Mouse (Mus musculus): ENCODE results near the gene Isy1. TPM values are rescaled to one million over a fixed set of nuclear protein-coding genes. Genes with fewer than 3 reads are reported as not detected.

Gene Isy1
- polyA plus RNA-seq, 1 experiment from 2014 or later, result 34.4 TPM

- ATAC-seq, result no peak
Measured at GRCm38 (mm10) chr6:87796251-87796880, 42.2 kb downstream of the Isy1 start.

GRCm38 (mm10) chr6:87795385-87796150, 43.0 kb downstream of the Isy1 start:
- WGBS, result 52% methylated on average over 6 of the region's 6 CpGs
- H3K27ac ChIP-seq, result no peak overlapping the region
- no peak for ATAC-seq
- no peaks in the 10 kb centered on the region for H3K27me3 ChIP-seq
- no peak overlapping the region for H3K4me3 ChIP-seq (replicated peaks)
- no peaks in the 10 kb centered on the region for H3K4me1 ChIP-seq (replicated peaks)
- no peak overlapping the region for H3K4me2 ChIP-seq (replicated peaks)
- no peak overlapping the region for H3K9ac ChIP-seq (replicated peaks)
- H3K9me3 ChIP-seq, result no peaks in the 10 kb centered on the region
- peaks cover 31% of the 10 kb centered on the region for H3K36me3 ChIP-seq

More at GRCm38 (mm10) chr6:87796251-87796880, 42.2 kb downstream of the Isy1 start:
- no peaks in the 10 kb centered on the region for H3K9me3 ChIP-seq
- H3K36me3 ChIP-seq, result peaks cover 23% of the 10 kb centered on the region
- no peak overlapping the region for H3K9ac ChIP-seq (replicated peaks)
- WGBS, result 92% methylated on average over 6 of the region's 6 CpGs
- no peaks in the 10 kb centered on the region for H3K4me1 ChIP-seq (replicated peaks)
- no peak overlapping the region for H3K4me3 ChIP-seq (replicated peaks)
- no peaks in the 10 kb centered on the region for H3K27me3 ChIP-seq
- H3K27ac ChIP-seq, result no peak overlapping the region
- H3K4me2 ChIP-seq (replicated peaks), result no peak overlapping the region

- peaks cover 31% of the 10 kb centered on the region for H3K36me3 ChIP-seq
- H3K27ac ChIP-seq, result no peak overlapping the region
- no peak overlapping the region for H3K4me2 ChIP-seq (replicated peaks)
- no peak for ATAC-seq
- H3K9me3 ChIP-seq, result no peaks in the 10 kb centered on the region
- H3K9ac ChIP-seq (replicated peaks), result no peak overlapping the region
- H3K27me3 ChIP-seq, result no peaks in the 10 kb centered on the region
- WGBS, result 96% methylated on average over 10 of the region's 10 CpGs
- H3K4me1 ChIP-seq (replicated peaks), result peaks cover 10% of the 10 kb centered on the region
- H3K4me3 ChIP-seq (replicated peaks), result no peak overlapping the region
Measured at GRCm38 (mm10) chr6:87793821-87794510, 44.6 kb downstream of the Isy1 start.

DNA sequence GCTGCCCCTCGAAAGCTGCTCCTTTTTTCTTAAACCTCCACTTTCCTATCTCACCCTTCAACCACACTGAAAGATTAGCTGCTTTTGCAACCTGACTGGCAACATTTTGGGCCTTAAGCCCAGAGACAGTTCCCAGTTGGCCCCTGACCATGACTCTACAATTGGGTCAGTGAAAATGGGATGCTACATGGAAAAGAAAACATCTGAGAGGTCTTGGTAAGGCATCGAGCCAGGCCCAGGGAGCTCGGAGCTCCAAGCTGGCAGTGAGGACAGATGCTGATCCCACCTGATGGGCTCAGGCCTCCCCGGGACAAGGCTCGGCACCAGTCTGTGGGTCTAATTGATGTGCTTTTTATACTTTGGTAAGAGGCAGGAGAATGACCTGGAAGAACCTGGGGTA, 46.8 kb downstream of the Isy1 start:
- H3K4me2 ChIP-seq (replicated peaks), result no peak overlapping the region
- no peaks in the 10 kb centered on the region for H3K27me3 ChIP-seq
- 96% methylated on average over 5 of the region's 5 CpGs for WGBS
- H3K4me3 ChIP-seq (replicated peaks), result no peak overlapping the region
- no peak overlapping the region for H3K27ac ChIP-seq
- H3K9me3 ChIP-seq, result no peaks in the 10 kb centered on the region
- peaks cover 13% of the 10 kb centered on the region for H3K4me1 ChIP-seq (replicated peaks)
- no peak for ATAC-seq
- H3K9ac ChIP-seq (replicated peaks), result no peak overlapping the region
- H3K36me3 ChIP-seq, result peaks cover 31% of the 10 kb centered on the region

- H3K4me1 ChIP-seq (replicated peaks), result peaks cover 13% of the 10 kb centered on the region
- ATAC-seq, result no peak
- no peaks in the 10 kb centered on the region for H3K9me3 ChIP-seq
- H3K27me3 ChIP-seq, result no peaks in the 10 kb centered on the region
- no peak overlapping the region for H3K4me2 ChIP-seq (replicated peaks)
- H3K27ac ChIP-seq, result no peak overlapping the region
- no peak overlapping the region for H3K9ac ChIP-seq (replicated peaks)
- WGBS, result 81% methylated on average over 7 of the region's 7 CpGs
- peaks cover 31% of the 10 kb centered on the region for H3K36me3 ChIP-seq
- H3K4me3 ChIP-seq (replicated peaks), result no peak overlapping the region
Measured at GRCm38 (mm10) chr6:87790779-87791480, 47.7 kb downstream of the Isy1 start.

DNA sequence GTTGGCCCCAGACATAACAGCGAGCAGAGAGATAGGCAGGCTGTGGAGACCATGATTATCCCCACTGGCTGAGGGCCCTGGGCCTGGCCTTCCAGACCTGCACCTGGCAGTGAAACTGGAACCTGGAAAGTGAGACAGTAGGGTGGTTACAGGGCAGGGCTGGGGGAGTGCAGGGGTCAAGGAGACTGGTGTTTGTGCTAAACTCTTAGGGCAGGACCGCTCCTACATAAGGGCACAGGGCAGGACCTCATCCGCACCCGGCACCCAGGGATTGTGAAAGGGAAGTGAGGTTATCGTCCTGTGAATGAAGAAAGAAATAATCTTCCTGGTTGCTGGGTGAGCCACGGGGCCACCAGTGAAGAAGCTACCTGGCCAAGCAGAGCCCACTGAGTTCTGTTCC, 48.8 kb downstream of the Isy1 start:
- H3K9ac ChIP-seq (replicated peaks), result 0 out of 2 replicates have a peak overlapping the region, but pooled peaks have one; percentile 19
- ATAC-seq, result no peak
- H3K4me3 ChIP-seq (replicated peaks), result no peak overlapping the region
- peaks cover 31% of the 10 kb centered on the region for H3K36me3 ChIP-seq
- no peaks in the 10 kb centered on the region for H3K9me3 ChIP-seq
- H3K27me3 ChIP-seq, result no peaks in the 10 kb centered on the region
- no peak overlapping the region for H3K4me2 ChIP-seq (replicated peaks)
- H3K4me1 ChIP-seq (replicated peaks), result peaks cover 13% of the 10 kb centered on the region
- peak overlapping the region; percentile 68 for H3K27ac ChIP-seq
- whole genome bisulfite sequencing, result 93% methylated on average over 6 of the region's 6 CpGs

- H3K4me3 ChIP-seq (replicated peaks), result no peak overlapping the region
- no peaks in the 10 kb centered on the region for H3K9me3 ChIP-seq
- peaks cover 13% of the 10 kb centered on the region for H3K4me1 ChIP-seq (replicated peaks)
- H3K27me3 ChIP-seq, result no peaks in the 10 kb centered on the region
- peak overlapping the region; percentile 68 for H3K27ac ChIP-seq
- no peak overlapping the region for H3K4me2 ChIP-seq (replicated peaks)
- ATAC-seq, result peak; percentile 57
- 46% methylated on average over 5 of the region's 5 CpGs for WGBS
- H3K9ac ChIP-seq (replicated peaks), result 0 out of 2 replicates have a peak overlapping the region, but pooled peaks have one; percentile 19
- peaks cover 24% of the 10 kb centered on the region for H3K36me3 ChIP-seq
Measured at GRCm38 (mm10) chr6:87788896-87789587, 49.6 kb downstream of the Isy1 start.

DNA sequence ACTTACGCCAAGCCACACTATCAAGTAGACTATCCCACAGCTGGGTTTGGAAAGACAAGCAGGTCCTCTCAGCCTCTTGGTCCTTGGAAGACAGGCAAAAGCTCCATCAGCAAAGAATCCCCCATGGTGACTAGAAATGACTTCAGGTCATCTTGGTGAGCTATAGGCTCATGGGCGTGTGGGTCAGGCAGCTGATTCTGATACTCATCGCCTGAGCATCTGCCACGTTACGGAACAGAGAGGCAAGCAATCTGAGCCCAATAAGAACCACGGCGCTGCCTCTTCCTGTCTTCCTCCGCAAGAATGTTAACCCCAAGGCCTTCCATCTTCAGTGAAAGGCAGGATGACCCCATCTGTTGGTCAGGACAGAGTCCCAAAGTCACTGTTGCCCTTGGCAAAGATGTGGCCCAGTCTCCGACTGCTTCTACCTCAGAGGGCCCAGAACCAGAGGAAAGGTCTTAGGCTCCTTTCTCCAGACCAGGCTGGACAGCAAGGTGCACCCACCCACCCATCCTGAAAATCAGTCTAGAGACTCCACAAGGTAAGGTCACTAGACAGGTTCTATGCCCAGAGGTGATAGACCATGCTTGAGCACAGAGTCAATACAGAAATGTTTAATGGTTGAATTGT, 50.2 kb downstream of the Isy1 start:
- peaks cover 13% of the 10 kb centered on the region for H3K4me1 ChIP-seq (replicated peaks)
- WGBS, result 91% methylated on average over 9 of the region's 9 CpGs

DNA sequence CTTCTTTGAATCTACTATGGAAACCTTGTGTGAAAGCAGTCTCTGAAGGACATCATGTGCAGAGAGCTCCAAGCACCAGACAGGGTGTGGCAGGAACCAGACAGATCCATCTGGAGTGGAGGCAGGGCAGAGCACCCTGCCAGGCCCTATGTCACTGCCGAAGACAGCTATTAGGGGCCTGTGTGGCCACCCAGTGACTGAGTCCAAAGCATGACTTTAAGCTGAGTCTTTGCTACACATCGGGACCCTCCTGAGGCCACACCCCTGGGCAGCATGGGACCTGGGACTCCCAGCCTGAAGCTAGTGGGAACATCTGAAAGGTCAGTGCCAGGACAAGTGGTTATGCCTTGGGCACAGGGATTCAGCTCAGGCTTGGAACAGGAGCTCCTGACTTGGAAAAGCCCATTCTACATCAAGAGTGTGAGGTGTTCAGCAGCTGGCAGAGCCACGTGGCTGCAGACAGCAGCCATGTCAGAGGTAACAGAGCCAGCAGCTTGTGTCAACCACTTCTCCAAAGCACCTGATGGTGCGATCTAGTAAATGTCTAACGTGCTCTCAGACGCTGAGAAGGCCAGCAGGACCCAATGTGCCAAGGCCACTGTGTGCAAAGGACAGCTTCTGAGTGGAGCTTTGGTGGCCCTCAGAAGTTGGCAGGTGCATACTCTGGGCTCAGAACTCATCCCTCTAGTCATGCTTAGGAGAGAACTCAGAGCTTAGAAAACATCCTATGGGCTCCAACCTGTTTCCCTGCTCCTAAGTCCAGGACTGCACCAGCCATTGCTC, 51.3 kb downstream of the Isy1 start:
- 88% methylated on average over 6 of the region's 6 CpGs for WGBS
- H3K9me3 ChIP-seq, result no peaks in the 10 kb centered on the region
- H3K27me3 ChIP-seq, result no peaks in the 10 kb centered on the region

More for the DNA sequence above, 50.2 kb downstream of the Isy1 start:
- Histone ChIP-seq H3K9me3 (no peaks in the 10 kb centered on the region), H3K27me3 (no peaks in the 10 kb centered on the region), H3K4me2 (replicated peaks) (no peak overlapping the region), H3K36me3 (peaks cover 24% of the 10 kb centered on the region), H3K27ac (no peak overlapping the region), H3K9ac (replicated peaks) (no peak overlapping the region), H3K4me3 (replicated peaks) (no peak overlapping the region)
- no peak for ATAC-seq

GRCm38 (mm10) chr6:87786621-87787020, 52.0 kb downstream of the Isy1 start:
- 85% methylated on average over 5 of the region's 5 CpGs for WGBS
- no peaks in the 10 kb centered on the region for H3K9me3 ChIP-seq
- no peak overlapping the region for H3K4me3 ChIP-seq (replicated peaks)
- no peaks in the 10 kb centered on the region for H3K27me3 ChIP-seq
- H3K27ac ChIP-seq, result no peak overlapping the region
- H3K4me2 ChIP-seq (replicated peaks), result no peak overlapping the region
- H3K36me3 ChIP-seq, result peaks cover 8% of the 10 kb centered on the region; the same call in 1 of the 2 replicates
- no peak overlapping the region for H3K9ac ChIP-seq (replicated peaks)
- no peak for ATAC-seq
- peaks cover 13% of the 10 kb centered on the region for H3K4me1 ChIP-seq (replicated peaks)

More for the DNA sequence above, 51.3 kb downstream of the Isy1 start:
- H3K9ac ChIP-seq (replicated peaks), result no peak overlapping the region
- H3K27ac ChIP-seq, result no peak overlapping the region
- ATAC-seq, result no peak
- H3K4me1 ChIP-seq (replicated peaks), result peaks cover 13% of the 10 kb centered on the region
- H3K4me2 ChIP-seq (replicated peaks), result no peak overlapping the region
- no peak overlapping the region for H3K4me3 ChIP-seq (replicated peaks)
- peaks cover 15% of the 10 kb centered on the region for H3K36me3 ChIP-seq

Data from midbrain, embryonic 13.5 days (tissue).